Mouse (Mus musculus) neural tube, embryonic 11.5 days (tissue): ENCODE data around the gene Olfr492. TPM values are rescaled to one million over a fixed set of nuclear protein-coding genes. Genes with fewer than 3 reads are reported as not detected.

Source experiments
- ATAC-seq: fragments of 200-750 bp; cut with Nextera tagmentation; 2 replicates; pipeline ENCODE4 v1.8.0; 2017; ENCODE audit warnings: moderate number of reproducible peaks, mild to moderate bottlenecking, moderate TSS enrichment, moderate library complexity; ENCODE audit not compliant: insufficient read depth, low FRiP score, low TSS enrichment
- DNase-seq: peaks from one replicate; pipeline ENCODE4 v3.0.0-alpha.2; 2015; ENCODE audit warnings: low spot score
- H3K27ac ChIP-seq: fragments of 300-500 bp; sonication (generic); 2 replicates; pipeline ENCODE4 v1.5.1; 2014; ENCODE audit warnings: low read depth, mild to moderate bottlenecking, low read length
- H3K27me3 ChIP-seq: fragments of 300-500 bp; sonication (generic); 2 replicates; pipeline ENCODE4 v1.6.1; 2014; ENCODE audit warnings: mild to moderate bottlenecking, low read length, mixed read lengths; ENCODE audit not compliant: control insufficient read depth, insufficient read depth
- H3K36me3 ChIP-seq: fragments of 300-500 bp; sonication (generic); 2 replicates; pipeline ENCODE4 v1.6.1; 2014; ENCODE audit warnings: mild to moderate bottlenecking, low read length, moderate library complexity, mixed read lengths; ENCODE audit not compliant: control insufficient read depth, insufficient read depth
- H3K4me1 ChIP-seq: fragments of 300-500 bp; sonication (generic); 2 replicates; pipeline ENCODE4 v1.6.1; 2014; ENCODE audit warnings: low read length, mixed read lengths; ENCODE audit not compliant: control insufficient read depth, insufficient read depth
- H3K4me2 ChIP-seq: fragments of 300-500 bp; sonication (generic); 2 replicates; pipeline ENCODE4 v1.6.1; 2014; ENCODE audit warnings: low read depth, mild to moderate bottlenecking, moderate library complexity
- H3K4me3 ChIP-seq: fragments of 300-500 bp; sonication (generic); 2 replicates; pipeline ENCODE4 v1.5.1; 2014; ENCODE audit warnings: low read depth, low read length
- H3K9ac ChIP-seq: fragments of 300-500 bp; sonication (generic); 2 replicates; pipeline ENCODE4 v1.6.1; 2014; ENCODE audit warnings: mild to moderate bottlenecking, low read length
- H3K9me3 ChIP-seq: fragments of 300-500 bp; sonication (generic); 2 replicates; pipeline ENCODE4 v1.6.1; 2016; ENCODE audit warnings: low read length; ENCODE audit not compliant: control insufficient read depth
- WGBS: fragments of 180-500 bp; shearing (Covaris S2); extraction: QIAGEN DNeasy Blood & Tissue Kit; methylation state at CpG from one replicate; pipeline ENCODE4 v1.1.7; 2014; 5-methylcytosine and 5-hydroxymethylcytosine counted together
- polyA plus RNA-seq: library from polyadenylated mRNA; unstranded; fragments of >200 nt; fragmentation: Nextera tagmentation; extraction: Ambion mirVana; gene quantifications from 2 replicates; pipeline ENCODE4 v1.2.1, GENCODE M21; 2014

The Olfr492 gene
- not detected in 2 replicates for polyA plus RNA-seq

DNA sequence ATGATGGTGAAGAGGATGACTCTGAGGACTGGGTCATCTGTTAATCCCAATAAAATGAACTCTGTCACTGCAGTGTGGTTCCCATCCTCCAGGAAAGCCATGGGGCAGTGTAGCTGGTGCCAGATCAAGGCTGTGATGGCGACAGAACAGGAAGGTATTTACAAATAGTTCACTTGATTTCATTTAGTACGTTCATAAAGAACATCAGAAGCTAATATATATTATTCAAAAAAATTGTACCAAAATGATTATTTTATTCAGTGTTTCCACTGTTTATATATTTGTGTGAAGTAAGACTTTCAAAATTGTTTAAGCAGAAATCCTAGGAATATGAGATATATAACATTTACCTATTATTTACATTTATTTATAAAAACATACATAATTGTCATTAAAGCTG is at the start of gene Olfr492:
Gene Olfr492, minus strand, starts transcription at position 101 of the 400 bp plus-strand sequence.
- Histone ChIP-seq H3K4me1 (no peaks in the 10 kb centered on the region), H3K9me3 (no peaks in the 10 kb centered on the region), H3K9ac (no peak within 1 kb of the TSS), H3K27me3 (no peaks in the 10 kb centered on the region), H3K36me3 (no peaks in the 10 kb centered on the region), H3K4me3 (no peak within 1 kb of the TSS), H3K27ac (no peak within 1 kb of the TSS), H3K4me2 (no peak within 1 kb of the TSS)
- WGBS, result 82% methylated on average over 2 of the region's 2 CpGs
- DNase-seq, result no peak
- ATAC-seq, result no peak

GRCm38 (mm10) chr7:108365035-108365434 is 41.6 kb upstream of the Olfr492 start, which contains the start of gene Olfr494:
Gene Olfr494, plus strand, starts transcription at chr7:108365335.
- Histone ChIP-seq H3K9me3 (no peaks in the 10 kb centered on the region), H3K27me3 (no peaks in the 10 kb centered on the region), H3K36me3 (no peaks in the 10 kb centered on the region), H3K4me2 (no peak within 1 kb of the TSS), H3K4me1 (no peaks in the 10 kb centered on the region), H3K27ac (no peak within 1 kb of the TSS), H3K4me3 (no peak within 1 kb of the TSS), H3K9ac (no peak within 1 kb of the TSS)
- ATAC-seq (no peak), DNase-seq (no peak)
- WGBS, result 86% methylated on average over 3 of the region's 3 CpGs

DNA sequence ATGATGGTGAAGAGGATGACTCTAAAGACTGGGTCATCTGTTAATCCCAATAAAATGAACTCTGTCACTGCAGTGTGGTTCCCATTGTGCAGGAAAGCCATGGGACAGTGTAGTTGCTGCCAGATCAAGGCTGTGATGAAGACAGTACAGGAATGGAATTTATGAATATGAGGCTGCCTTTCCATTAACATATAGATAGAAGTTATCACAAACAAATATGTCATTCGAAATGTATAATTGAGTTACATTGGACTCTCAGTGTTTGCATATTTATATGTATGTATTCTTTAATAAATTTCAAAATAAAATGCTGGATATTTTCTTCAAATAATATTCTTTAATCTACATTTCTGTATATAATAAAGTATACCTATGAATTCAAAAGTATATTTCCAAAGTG is 23.4 kb upstream of the Olfr492 start, which contains the start of gene Olfr493:
Gene Olfr493, minus strand, starts transcription at position 101 of the 400 bp plus-strand sequence.
- DNase-seq (no peak), ATAC-seq (no peak)
- H3K9me3 ChIP-seq, result no peaks in the 10 kb centered on the region
- H3K36me3 ChIP-seq, result no peaks in the 10 kb centered on the region
- 67% methylated on average over 1 of the region's 1 CpGs for WGBS
- no peak within 1 kb of the TSS for H3K9ac ChIP-seq
- H3K4me2 ChIP-seq, result no peak within 1 kb of the TSS
- H3K4me3 ChIP-seq, result no peak within 1 kb of the TSS
- no peaks in the 10 kb centered on the region for H3K27me3 ChIP-seq
- H3K27ac ChIP-seq, result no peak within 1 kb of the TSS
- no peaks in the 10 kb centered on the region for H3K4me1 ChIP-seq

GRCm38 (mm10) chr7:108313151-108313550 is 10.3 kb downstream of the Olfr492 start, which contains the start of gene Olfr491:
Gene Olfr491, plus strand, starts transcription at chr7:108313451.
- Histone ChIP-seq H3K9ac (no peak within 1 kb of the TSS), H3K36me3 (no peaks in the 10 kb centered on the region), H3K27ac (no peak within 1 kb of the TSS), H3K4me3 (no peak within 1 kb of the TSS), H3K4me1 (no peaks in the 10 kb centered on the region), H3K27me3 (no peaks in the 10 kb centered on the region), H3K4me2 (no peak within 1 kb of the TSS), H3K9me3 (no peaks in the 10 kb centered on the region)
- ATAC-seq, result no peak
- DNase-seq, result no peak
- WGBS, result 76% methylated on average over 1 of the region's 1 CpGs

DNA sequence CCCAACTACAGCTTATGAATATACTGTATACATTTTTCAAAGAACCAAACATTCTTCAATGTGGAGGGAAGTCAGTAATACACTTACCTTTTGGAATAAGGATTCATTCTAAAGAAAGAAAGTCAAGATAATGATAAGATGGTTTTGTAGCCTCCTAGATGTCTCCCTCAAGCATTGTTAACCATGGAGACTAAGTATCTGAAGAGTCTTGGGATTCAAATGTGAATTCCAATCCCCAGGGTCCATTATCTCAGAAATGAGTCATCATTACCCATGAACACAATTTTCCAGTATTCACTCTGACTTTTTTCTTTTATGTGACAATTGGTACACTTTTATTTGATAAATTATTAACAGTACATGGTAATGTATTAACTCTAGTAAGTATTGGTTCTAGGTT is 34.6 kb downstream of the Olfr492 start, which contains the start of gene Olfr490:
Gene Olfr490, minus strand, starts transcription at position 101 of the 400 bp plus-strand sequence.
- ATAC-seq (no peak), DNase-seq (no peak)
- H3K27me3 ChIP-seq, result no peaks in the 10 kb centered on the region
- H3K9ac ChIP-seq, result no peak within 1 kb of the TSS
- H3K9me3 ChIP-seq, result no peaks in the 10 kb centered on the region
- no peak within 1 kb of the TSS for H3K27ac ChIP-seq
- H3K4me1 ChIP-seq, result no peaks in the 10 kb centered on the region
- no peak within 1 kb of the TSS for H3K4me3 ChIP-seq
- no peak within 1 kb of the TSS for H3K4me2 ChIP-seq
- no peaks in the 10 kb centered on the region for H3K36me3 ChIP-seq

Other genes with a start within 250 kb of the Olfr492 start
- gene Olfr481, start 243.8 kb downstream of the Olfr492 start, polyA plus RNA-seq, result not detected in 2 replicates
- gene Olfr482, start 226.1 kb downstream of the Olfr492 start, polyA plus RNA-seq, result not detected in 2 replicates
- not detected in 2 replicates for gene Olfr483, start 222.8 kb downstream of the Olfr492 start, polyA plus RNA-seq
- gene Olfr484, start 196.2 kb downstream of the Olfr492 start, polyA plus RNA-seq, result not detected in 2 replicates
- not detected in 2 replicates for gene Olfr485, start 163.8 kb downstream of the Olfr492 start, polyA plus RNA-seq
- not detected in 2 replicates for gene Olfr486, start 150.9 kb downstream of the Olfr492 start, polyA plus RNA-seq
- not detected in 2 replicates for gene Olfr487, start 109.0 kb downstream of the Olfr492 start, polyA plus RNA-seq
- not detected in 2 replicates for gene Olfr488, start 65.3 kb downstream of the Olfr492 start, polyA plus RNA-seq
- not detected in 2 replicates for gene Olfr490, start 34.7 kb downstream of the Olfr492 start, polyA plus RNA-seq
- not detected in 2 replicates for gene Olfr491, start 10.2 kb downstream of the Olfr492 start, polyA plus RNA-seq
- not detected in 2 replicates for gene Olfr493, start 23.3 kb upstream of the Olfr492 start, polyA plus RNA-seq
- gene Olfr494, start 41.7 kb upstream of the Olfr492 start, polyA plus RNA-seq, result not detected in 2 replicates
- not detected in 2 replicates for gene Olfr495, start 69.5 kb upstream of the Olfr492 start, polyA plus RNA-seq
- gene Olfr497, start 96.7 kb upstream of the Olfr492 start, polyA plus RNA-seq, result not detected in 2 replicates
- gene Olfr498, start 141.7 kb upstream of the Olfr492 start, polyA plus RNA-seq, result not detected in 2 replicates
- gene Olfr502, start 201.4 kb upstream of the Olfr492 start, polyA plus RNA-seq, result not detected in 2 replicates
- not detected in 2 replicates for gene Olfr503, start 220.9 kb upstream of the Olfr492 start, polyA plus RNA-seq
- gene Olfr504, start 242.1 kb upstream of the Olfr492 start, polyA plus RNA-seq, result not detected in 2 replicates